Mouse (Mus musculus): Measurements from ENCODE around the gene Emc8.
A peak's percentile ranks its signal among the peaks of the same experiment; 100 is the strongest.

Gene Emc8

DNA sequence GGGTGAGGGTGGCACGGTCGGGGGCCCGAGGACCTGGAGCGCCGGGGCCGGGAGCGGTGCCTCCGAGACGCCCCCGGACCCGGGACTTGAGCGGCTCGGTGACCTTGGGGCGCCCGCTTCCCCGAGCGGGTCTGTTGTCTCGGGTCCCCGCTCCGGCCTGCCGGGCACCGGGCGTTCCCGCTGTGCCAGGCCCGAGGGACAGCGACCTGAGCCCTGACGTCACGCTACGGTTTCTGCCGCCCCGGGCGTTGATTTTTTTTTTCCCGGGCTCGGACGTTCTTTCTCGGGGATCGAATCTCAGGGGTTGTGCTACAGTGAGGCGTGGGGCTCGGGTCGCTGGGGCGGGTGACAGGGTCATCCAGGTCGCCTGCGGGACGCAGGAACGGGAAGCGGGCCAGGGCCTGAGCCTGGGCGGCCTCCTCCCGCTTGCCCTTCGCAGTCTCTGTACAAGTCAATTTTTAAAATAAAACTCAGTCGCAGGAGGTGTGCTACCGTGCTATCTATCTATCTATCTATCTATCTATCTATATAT, at the start of gene Emc8:
Emc8 (minus strand) TSS at position 200 of the 532 bp plus-strand sequence.
- DNase-seq (ENCODE audit: low read depth, low spot score), result no peak

DNA sequence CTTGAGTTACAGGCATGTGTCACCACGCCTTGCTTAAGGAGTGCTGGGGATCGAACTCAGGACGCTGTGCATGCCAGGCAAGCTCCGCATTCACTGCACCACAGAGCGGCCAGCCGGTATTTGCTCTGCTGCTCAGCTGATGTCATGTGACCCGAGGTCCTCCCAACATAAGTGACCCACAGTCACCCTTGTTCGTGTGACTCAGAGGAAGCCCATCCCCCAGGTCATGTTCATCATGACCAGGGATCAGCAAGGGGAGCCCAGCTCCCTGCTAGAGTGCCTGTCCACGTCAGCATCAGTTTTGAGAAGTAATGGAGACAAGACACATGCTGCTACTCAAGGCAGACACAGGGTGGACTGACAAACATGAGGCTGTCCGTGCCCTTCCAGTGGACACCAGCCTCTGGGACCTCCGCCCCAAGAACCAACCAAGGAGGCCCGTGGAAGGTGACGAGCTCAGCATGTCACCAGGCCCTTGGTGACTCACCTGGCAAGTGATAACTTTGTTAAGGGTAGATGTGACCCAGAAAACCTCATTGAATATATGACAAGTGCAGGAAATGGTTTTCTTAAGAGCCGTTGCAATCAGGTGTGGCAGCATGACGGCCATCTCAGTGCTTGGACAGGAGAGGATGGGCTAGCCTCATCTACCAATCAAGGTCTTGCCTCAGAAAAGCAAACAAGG, 47.8 kb upstream of the Emc8 start:
- no peak for DNase-seq (ENCODE audit: low read depth, low spot score)

GRCm38 (mm10) chr8:120715200-120715599, 46.8 kb upstream of the Emc8 start:
- DNase-seq (ENCODE audit: low read depth, low spot score), result no peak

- no peak for DNase-seq (ENCODE audit: low read depth, low spot score)
Measured at GRCm38 (mm10) chr8:120709176-120709575, 40.8 kb upstream of the Emc8 start.

DNA sequence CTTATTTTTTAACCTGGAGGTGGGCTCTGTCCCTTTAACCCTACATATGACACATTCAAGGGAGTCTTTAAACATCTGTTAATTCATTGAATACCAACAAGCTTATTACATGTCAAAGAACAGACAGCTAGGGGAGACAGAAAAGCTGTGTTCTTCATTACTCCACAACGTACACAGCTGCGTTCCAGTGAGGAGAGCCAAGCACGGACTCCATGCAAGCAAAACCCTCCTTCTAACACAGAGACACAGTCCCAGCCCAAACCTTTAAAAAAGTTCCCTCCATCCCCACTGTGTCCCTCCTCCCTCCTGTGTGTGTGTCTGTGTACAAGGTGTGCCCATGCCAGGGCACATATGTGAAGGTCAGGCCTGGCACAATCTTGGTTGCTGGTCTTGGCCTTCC, 37.8 kb upstream of the Emc8 start:
- DNase-seq (ENCODE audit: low read depth, low spot score), result no peak

DNA sequence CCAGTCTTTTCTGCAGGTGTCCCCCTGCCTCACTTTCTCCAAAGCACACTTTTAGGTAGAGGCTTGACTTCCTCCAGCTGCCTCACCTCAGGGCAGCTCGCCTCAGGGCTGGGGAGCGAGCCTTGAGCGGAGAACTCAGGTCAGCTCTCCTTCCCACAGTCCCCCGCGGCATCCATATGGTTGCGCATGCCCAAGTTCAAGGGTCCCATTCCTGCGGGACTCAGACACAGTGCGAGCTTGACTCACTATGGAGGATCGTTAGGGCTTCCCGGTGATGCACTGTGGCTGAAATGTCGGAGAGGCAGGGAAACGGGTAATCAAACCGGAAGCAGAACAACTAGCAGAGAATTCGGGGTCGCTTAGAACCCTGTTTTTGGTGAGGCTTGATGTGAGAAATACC, 36.8 kb upstream of the Emc8 start:
- no peak for DNase-seq (ENCODE audit: low read depth, low spot score)

DNA sequence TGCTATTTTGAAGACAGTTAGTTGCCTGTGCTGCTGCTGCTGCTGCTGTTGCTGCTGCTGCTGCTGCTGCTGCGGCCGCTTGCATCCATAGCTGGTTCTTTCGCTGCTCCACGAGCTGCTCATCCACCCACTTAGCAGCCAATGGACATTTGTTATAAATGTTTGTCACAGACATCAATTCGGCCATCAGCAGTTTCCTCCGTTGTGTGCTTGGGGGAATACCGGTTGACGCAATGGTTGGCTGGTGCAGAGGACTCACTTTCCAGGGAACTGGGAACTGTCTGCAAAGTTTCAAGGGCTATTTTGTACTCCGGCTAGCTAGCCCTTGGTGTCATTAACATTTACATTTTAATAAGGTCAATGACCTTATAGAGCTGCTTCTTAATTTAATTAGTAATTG, 35.8 kb upstream of the Emc8 start:
- no peak for DNase-seq (ENCODE audit: low read depth, low spot score)

GRCm38 (mm10) chr8:120701758-120702465, 33.5 kb upstream of the Emc8 start:
- DNase-seq (ENCODE audit: low read depth, low spot score), result no peak

GRCm38 (mm10) chr8:120700053-120700452, 31.7 kb upstream of the Emc8 start:
- DNase-seq (ENCODE audit: low read depth, low spot score), result no peak

DNA sequence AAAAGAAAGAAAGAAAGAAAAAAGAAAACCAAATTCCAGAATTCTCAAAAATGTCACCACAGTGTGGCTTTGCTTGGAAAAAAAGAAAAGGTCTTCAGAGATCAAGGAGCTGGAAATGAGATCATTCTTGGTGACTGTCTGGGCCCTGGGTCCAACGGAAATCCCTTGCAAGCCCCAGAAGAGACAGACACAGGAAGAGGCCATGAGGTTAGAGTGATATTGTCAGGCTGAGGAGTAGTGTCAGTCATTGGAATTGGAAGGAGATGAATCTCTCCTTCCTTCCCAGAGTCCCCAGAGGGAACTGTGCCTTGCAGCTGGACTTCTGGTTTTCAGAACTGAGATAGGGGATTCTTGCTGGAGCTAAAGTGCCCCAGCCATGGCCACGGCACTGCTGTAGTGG, 31.2 kb upstream of the Emc8 start:
- DNase-seq (ENCODE audit: low read depth, low spot score), result no peak

DNA sequence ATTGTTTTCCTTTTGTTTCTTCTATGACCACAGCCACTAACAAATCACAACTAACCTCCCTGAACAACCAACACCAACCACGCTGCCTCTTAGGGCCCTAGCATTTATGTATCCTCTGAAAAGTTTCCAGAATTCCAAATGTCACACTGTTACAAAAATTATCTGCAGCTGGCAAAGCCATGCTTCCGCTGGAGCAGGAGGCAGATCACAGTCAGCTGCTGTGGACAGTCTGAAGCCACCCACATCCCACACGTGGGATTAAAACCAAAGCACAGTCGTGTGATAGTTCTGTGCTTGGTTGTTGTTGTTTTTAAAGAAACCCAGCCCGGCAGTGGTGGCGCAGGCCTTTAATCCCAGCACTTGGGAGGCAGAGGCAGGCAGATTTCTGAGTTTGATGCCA, 30.7 kb upstream of the Emc8 start:
- DNase-seq (ENCODE audit: low read depth, low spot score), result no peak

- no peak for DNase-seq (ENCODE audit: low read depth, low spot score)
Measured at GRCm38 (mm10) chr8:120698426-120698825, 30.1 kb upstream of the Emc8 start.

GRCm38 (mm10) chr8:120697979-120698272, 29.6 kb upstream of the Emc8 start:
- DNase-seq (ENCODE audit: low read depth, low spot score), result no peak

GRCm38 (mm10) chr8:120697154-120697978, 29.0 kb upstream of the Emc8 start:
- DNase-seq (ENCODE audit: low read depth, low spot score), result no peak

- no peak for DNase-seq (ENCODE audit: low read depth, low spot score)
Measured at GRCm38 (mm10) chr8:120696401-120697153, 28.2 kb upstream of the Emc8 start.

- peak; percentile 69 for DNase-seq (ENCODE audit: low read depth, low spot score)
Measured at GRCm38 (mm10) chr8:120693861-120694493, 25.6 kb upstream of the Emc8 start.

GRCm38 (mm10) chr8:120692934-120693333, 24.6 kb upstream of the Emc8 start:
- DNase-seq (ENCODE audit: low read depth, low spot score), result no peak

DNA sequence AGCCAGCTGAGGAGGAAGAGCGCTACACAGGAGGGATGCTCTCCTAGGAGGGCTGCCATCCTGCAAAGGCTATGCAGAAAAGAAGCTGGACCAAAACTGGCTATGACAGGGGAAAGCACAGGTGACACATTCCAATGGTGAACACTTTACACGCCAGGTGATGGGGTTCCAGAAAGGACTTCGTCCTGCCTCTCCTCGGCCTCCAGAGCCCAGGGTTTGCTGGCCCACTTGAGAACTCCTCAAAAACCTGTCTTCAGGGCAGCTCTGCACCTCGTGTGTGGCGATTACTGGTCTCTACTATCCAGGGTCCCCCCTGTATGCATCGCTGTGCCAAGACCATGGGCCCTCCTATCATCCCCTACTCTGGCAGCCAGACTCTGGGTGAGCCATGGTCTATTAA, 20.1 kb upstream of the Emc8 start:
- no peak for DNase-seq (ENCODE audit: low read depth, low spot score)

GRCm38 (mm10) chr8:120687786-120688185, 19.4 kb upstream of the Emc8 start:
- DNase-seq (ENCODE audit: low read depth, low spot score), result no peak

DNA sequence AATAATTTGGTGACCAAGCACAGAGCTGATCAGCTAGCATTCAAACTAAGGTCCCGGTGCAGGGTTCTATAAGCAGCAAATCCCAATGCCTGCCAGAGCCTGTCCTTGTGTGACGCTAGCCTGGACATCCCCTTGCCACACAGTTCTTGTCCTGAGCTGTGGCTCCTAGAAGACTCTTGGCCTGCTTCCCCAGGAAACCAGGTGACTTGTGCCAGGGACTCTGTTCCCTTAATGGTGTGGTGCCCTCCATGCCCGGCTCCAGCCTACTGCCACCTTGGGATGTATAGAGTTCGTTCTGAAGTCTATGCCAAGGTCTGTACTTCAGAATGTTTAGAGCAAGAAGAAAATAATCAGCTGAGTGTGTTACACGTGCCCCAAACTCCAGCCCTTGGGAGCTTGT, 18.2 kb upstream of the Emc8 start:
- DNase-seq (ENCODE audit: low read depth, low spot score), result no peak

DNA sequence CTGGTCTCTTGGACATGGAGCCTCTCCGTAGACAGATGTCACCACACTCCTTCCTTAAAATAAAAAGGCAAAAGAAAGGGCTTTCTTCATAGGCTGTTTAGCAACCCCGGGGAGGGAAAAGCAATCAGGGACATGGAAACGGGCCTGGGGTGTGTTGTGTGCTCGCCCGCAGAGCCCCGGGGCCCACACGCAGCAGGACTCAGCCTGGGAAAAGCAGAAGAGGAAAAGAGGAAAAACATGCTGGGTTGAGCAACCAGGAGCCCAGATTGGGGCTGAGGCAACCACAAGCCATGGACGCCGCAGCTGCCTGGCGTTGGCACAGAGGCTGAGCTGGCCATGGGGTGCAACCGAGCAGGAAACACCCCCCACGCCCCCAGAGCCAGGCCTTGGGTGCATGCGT, 17.7 kb upstream of the Emc8 start:
- peak; percentile 52 for DNase-seq (ENCODE audit: low read depth, low spot score)

Data from skeletal muscle tissue, adult 2 months (tissue).